Mouse (Mus musculus) G1E (cell line): Measurements from ENCODE around the gene Cep250.

Source experiments
- CTCF ChIP-seq: IDR thresholded peaks from 2 replicates; pipeline ENCODE4 v1.5.1; 2012; ENCODE audit warnings: low read depth, low read length, inconsistent platforms, mixed read lengths
- GATA1 ChIP-seq: IDR thresholded peaks from 2 replicates; pipeline ENCODE4 v1.6.1; 2012; ENCODE audit warnings: borderline replicate concordance, low read length, inconsistent platforms, mixed read lengths
- POLR2AphosphoS5 ChIP-seq: IDR thresholded peaks from 2 replicates; pipeline ENCODE4 v1.6.1; 2012; ENCODE audit warnings: low read depth, low read length, inconsistent platforms; ENCODE audit not compliant: insufficient replicate concordance

GRCm38 (mm10) chr2:156025482-156025881, 69.2 kb downstream of the Cep250 start:
- no peak for TF ChIP-seq CTCF
- no peak for TF ChIP-seq GATA1
- no peak for TF ChIP-seq POLR2AphosphoS5
